Mouse (Mus musculus) brown adipose tissue, adult 24 weeks (tissue): ENCODE results near the gene Treml4. TPM values are rescaled to one million over a fixed set of nuclear protein-coding genes. Genes with fewer than 3 reads are reported as not detected.

Experiments used
- H3K27ac ChIP-seq: fragments of 200-500 bp; replicated peaks from 2 replicates; pipeline ENCODE4 v1.5.1; 2012; ENCODE audit warnings: low read depth, mild to moderate bottlenecking, low read length
- H3K4me1 ChIP-seq: fragments of 200-500 bp; 2 replicates; pipeline ENCODE4 v1.6.1; 2012; ENCODE audit warnings: low read length, mixed read lengths; ENCODE audit not compliant: control insufficient read depth, insufficient read depth, insufficient read length
- H3K4me3 ChIP-seq: fragments of 200-500 bp; 2 replicates; pipeline ENCODE4 v1.5.1; 2012; ENCODE audit warnings: low read depth, mild to moderate bottlenecking, low read length, moderate library complexity; ENCODE audit not compliant: insufficient read depth
- polyA plus RNA-seq: library from polyadenylated mRNA; stranded (reverse); fragments of >200 nt; gene quantifications from 2 replicates; pipeline ENCODE4 v1.2.4, GENCODE M21; 2012; ENCODE audit not compliant: missing spikeins, insufficient read depth, insufficient read length

The Treml4 gene
- not detected in 2 replicates for polyA plus RNA-seq

- Histone ChIP-seq H3K27ac (no peak within 1 kb of the TSS), H3K4me1 (no peaks in the 10 kb centered on the region), H3K4me3 (no peak within 1 kb of the TSS)
Observed at GRCm38 (mm10) chr17:48263741-48264362, at the start of gene Treml4. Treml4 (plus strand) TSS chr17:48264295.

DNA sequence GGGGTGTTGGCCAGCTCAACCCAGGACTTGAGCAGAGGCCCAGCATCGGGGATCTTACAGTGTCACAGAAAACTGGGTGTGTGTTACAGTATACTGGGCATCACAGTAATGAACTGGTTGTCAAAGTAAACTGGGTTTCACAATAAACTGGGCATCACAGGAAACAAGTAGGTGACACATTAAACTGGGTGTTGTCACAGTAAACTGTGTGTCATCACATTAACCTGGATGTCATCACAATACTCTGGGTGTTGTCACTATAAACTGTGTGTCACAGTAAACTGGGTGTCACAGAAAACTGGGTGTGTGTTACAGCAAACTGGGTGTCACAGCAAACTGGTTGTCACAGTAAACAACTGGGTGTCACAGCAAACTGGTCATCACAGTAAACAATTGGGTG is 48.7 kb upstream of the Treml4 start:
- no peak overlapping the region for H3K27ac ChIP-seq
- no peak overlapping the region for H3K4me3 ChIP-seq
- H3K4me1 ChIP-seq, result no peaks in the 10 kb centered on the region

- H3K4me1 ChIP-seq, result no peaks in the 10 kb centered on the region
- H3K27ac ChIP-seq, result no peak overlapping the region
- H3K4me3 ChIP-seq, result no peak overlapping the region
Observed at GRCm38 (mm10) chr17:48230680-48231079, 33.4 kb upstream of the Treml4 start.

GRCm38 (mm10) chr17:48232518-48232917 is 31.6 kb upstream of the Treml4 start, which contains the start of gene Trem1:
Trem1 (plus strand) TSS chr17:48232768.
- Histone ChIP-seq H3K4me3 (no peak within 1 kb of the TSS), H3K4me1 (no peaks in the 10 kb centered on the region), H3K27ac (no peak within 1 kb of the TSS)

DNA sequence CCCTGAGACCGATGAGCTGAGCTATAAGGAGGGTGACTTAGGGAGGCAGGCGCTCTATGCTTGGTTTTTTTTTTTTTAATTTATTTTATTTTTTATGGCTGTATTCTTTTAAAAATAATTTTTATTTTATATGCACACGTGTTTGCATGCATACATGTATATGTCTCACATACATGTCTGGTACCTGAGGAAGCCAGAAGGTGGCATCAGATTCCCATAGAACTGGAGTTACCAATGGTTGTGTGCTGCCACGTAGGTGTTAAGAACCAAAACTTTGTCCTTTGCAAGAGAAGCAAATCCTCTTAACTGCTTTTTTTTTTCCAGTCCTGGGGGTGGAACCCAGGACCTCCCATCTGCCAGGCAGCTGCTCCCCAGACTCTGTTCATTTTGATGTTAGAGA is 30.3 kb upstream of the Treml4 start:
- Histone ChIP-seq H3K27ac (no peak overlapping the region), H3K4me3 (no peak overlapping the region), H3K4me1 (no peaks in the 10 kb centered on the region)

- H3K27ac ChIP-seq, result no peak overlapping the region
- no peaks in the 10 kb centered on the region for H3K4me1 ChIP-seq
- no peak overlapping the region for H3K4me3 ChIP-seq
Observed at GRCm38 (mm10) chr17:48234550-48234949, 29.5 kb upstream of the Treml4 start.

DNA sequence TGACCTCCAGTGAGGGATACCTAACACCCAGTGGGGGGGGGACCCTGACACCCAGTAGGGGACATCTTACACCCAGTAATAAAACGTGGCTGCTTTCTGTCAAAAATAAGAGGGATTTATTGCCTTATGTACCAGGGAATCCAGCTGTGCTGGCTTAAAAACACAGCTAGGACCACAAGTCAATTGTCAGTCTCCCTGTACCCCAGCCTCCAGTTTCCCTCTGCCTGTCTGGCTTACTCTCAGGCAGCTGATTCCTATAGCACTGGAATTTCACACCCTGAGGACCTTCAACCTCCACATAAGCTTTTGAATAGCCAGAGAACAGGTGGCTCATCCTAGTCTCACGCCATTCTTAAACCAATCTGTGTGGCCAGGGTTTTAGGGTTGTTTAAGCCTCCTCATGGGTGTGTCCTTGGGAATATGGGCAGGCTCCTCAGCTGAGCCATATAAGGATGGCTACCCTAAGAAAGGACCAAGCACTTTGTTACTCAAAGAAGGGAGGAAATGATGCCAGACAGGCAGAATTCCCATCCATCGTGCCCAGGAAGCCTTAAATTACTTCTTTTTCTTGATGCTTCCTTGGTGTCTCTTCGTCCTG is 28.2 kb upstream of the Treml4 start:
- H3K27ac ChIP-seq, result no peak overlapping the region
- H3K4me1 ChIP-seq, result no peaks in the 10 kb centered on the region
- H3K4me3 ChIP-seq, result no peak overlapping the region

DNA sequence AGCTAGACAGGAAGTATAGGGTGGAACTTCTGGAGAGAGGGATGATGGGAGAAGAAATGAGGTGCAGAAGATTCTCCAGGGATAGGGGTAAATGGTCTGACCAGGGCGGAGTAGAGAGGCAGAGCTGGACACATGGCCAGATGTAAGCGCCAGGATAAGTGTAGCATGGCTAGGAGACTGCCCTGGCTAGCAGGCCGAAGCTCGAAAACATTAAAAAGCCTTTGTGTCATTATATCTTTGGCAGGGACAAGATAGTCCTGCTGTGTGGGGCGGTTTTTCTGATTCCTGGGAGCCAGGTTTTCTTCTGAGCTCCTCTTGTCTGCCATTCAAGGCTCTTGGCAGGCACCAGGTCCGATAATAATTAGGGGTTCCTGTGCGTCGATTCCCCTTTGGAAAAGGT is 26.5 kb upstream of the Treml4 start:
- no peak overlapping the region for H3K4me3 ChIP-seq
- no peak overlapping the region for H3K27ac ChIP-seq
- no peaks in the 10 kb centered on the region for H3K4me1 ChIP-seq

- Histone ChIP-seq H3K27ac (no peak within 1 kb of the TSS), H3K4me3 (no peak within 1 kb of the TSS), H3K4me1 (no peaks in the 10 kb centered on the region)
Observed at GRCm38 (mm10) chr17:48247221-48247928, 16.7 kb upstream of the Treml4 start, which contains the start of gene Trem3. Trem3 (plus strand) TSS chr17:48247777.

- H3K27ac ChIP-seq, result no peak overlapping the region
- no peak overlapping the region for H3K4me3 ChIP-seq
- no peaks in the 10 kb centered on the region for H3K4me1 ChIP-seq
Observed at GRCm38 (mm10) chr17:48249039-48249438, 15.1 kb upstream of the Treml4 start.

GRCm38 (mm10) chr17:48249501-48249900 is 14.6 kb upstream of the Treml4 start:
- Histone ChIP-seq H3K4me1 (no peaks in the 10 kb centered on the region), H3K4me3 (no peak overlapping the region), H3K27ac (no peak overlapping the region)

- H3K4me3 ChIP-seq, result no peak overlapping the region
- H3K4me1 ChIP-seq, result no peaks in the 10 kb centered on the region
- H3K27ac ChIP-seq, result no peak overlapping the region
Observed at GRCm38 (mm10) chr17:48250631-48251030, 13.5 kb upstream of the Treml4 start.

- no peaks in the 10 kb centered on the region for H3K4me1 ChIP-seq
- H3K4me3 ChIP-seq, result no peak overlapping the region
- no peak overlapping the region for H3K27ac ChIP-seq
Observed at GRCm38 (mm10) chr17:48256575-48256974, 7.5 kb upstream of the Treml4 start.

DNA sequence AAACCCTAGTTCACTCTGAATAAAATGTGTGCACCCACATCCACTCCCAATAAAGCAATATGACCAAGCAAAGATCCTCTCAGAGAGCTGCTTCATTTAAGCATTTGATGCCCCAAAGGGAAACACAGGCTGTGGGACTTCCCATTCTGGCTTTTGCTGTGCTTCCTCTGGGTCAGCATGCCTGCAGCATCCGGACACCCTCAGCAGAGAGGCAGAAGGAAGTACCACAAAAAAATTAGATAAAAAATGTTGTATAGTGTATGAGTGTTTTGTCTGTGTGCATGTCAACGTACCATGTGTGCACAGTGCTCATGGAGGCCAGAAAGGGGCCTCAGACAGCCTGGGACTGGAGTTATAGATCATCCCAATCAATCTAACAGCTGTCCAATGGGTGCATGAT is 2.2 kb upstream of the Treml4 start:
- no peak overlapping the region for H3K27ac ChIP-seq
- H3K4me1 ChIP-seq, result no peaks in the 10 kb centered on the region
- H3K4me3 ChIP-seq, result no peak overlapping the region

DNA sequence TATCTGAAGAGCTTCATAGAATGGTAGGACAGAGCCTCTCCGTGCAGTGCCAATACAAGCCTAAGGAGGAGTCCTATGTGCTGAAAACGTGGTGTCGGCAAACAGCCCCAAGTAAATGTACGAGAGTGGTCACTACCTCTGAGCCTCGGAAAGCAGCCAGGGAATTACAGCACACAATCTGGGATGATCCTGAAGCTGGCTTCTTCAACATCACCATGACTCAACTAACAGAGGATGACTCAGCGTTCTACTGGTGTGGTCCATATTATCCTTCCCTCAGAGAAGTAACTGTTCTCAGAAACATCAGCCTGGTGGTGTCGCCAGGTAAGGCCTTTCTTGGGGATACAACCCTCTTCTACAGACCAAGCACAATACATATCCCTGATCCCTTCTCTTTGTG is 567 bp downstream of the Treml4 start:
- H3K4me3 ChIP-seq, result no peak overlapping the region
- no peaks in the 10 kb centered on the region for H3K4me1 ChIP-seq
- no peak overlapping the region for H3K27ac ChIP-seq

GRCm38 (mm10) chr17:48266138-48266537 is 2.0 kb downstream of the Treml4 start:
- Histone ChIP-seq H3K4me1 (no peaks in the 10 kb centered on the region), H3K4me3 (no peak overlapping the region)

More at GRCm38 (mm10) chr17:48266138-48266537, 2.0 kb downstream of the Treml4 start:
- H3K27ac ChIP-seq, result no peak overlapping the region
